Mouse (Mus musculus) heart, adult 2 months (tissue): ENCODE results near the gene Rae1. TPM values are rescaled to one million over a fixed set of nuclear protein-coding genes. Genes with fewer than 3 reads are reported as not detected.
A peak's percentile ranks its signal among the peaks of the same experiment; 100 is the strongest.

Source experiments
- DNase-seq, 2 experiments: peaks; one replicate each; pipeline ENCODE4 v3.0.0; 2021
- H3K27ac ChIP-seq: fragments of 200-600 bp; 2 replicates; pipeline ENCODE4 v1.8.1; 2022
- H3K27me3 ChIP-seq: fragments of 200-500 bp; 2 replicates; pipeline ENCODE4 v1.6.1; 2012; ENCODE audit warnings: mild to moderate bottlenecking, low read length, inconsistent platforms, mixed read lengths; ENCODE audit not compliant: control insufficient read depth, insufficient read depth
- H3K36me3 ChIP-seq: fragments of 200-500 bp; 2 replicates; pipeline ENCODE4 v1.6.1; 2012; ENCODE audit warnings: low read length, inconsistent platforms; ENCODE audit not compliant: control insufficient read depth, insufficient read depth
- H3K4me1 ChIP-seq: fragments of 200-500 bp; 2 replicates; pipeline ENCODE4 v1.6.1; 2011; ENCODE audit warnings: low read length; ENCODE audit not compliant: control insufficient read depth, insufficient read depth
- H3K4me3 ChIP-seq: fragments of 200-600 bp; 2 replicates; pipeline ENCODE4 v1.8.1; 2022
- H3K79me2 ChIP-seq: fragments of 200-500 bp; replicated peaks from 2 replicates; pipeline ENCODE4 v1.6.1; 2012; ENCODE audit warnings: mild to moderate bottlenecking, inconsistent platforms, low read length, moderate library complexity, mixed read lengths; ENCODE audit not compliant: control insufficient read depth, insufficient read depth
- H3K9ac ChIP-seq: fragments of 200-500 bp; 2 replicates; pipeline ENCODE4 v1.6.1; 2012; ENCODE audit warnings: low read depth, mild to moderate bottlenecking, control low read depth, inconsistent platforms, low read length, mixed read lengths
- CTCF ChIP-seq: fragments of 200-600 bp; IDR thresholded peaks from 2 replicates; pipeline ENCODE4 v1.8.1; 2022; ENCODE audit warnings: antibody characterized with exemption, mild to moderate bottlenecking, moderate library complexity
- EP300 ChIP-seq: fragments of 200-500 bp; IDR thresholded peaks from 2 replicates; pipeline ENCODE4 v1.6.1; 2011; ENCODE audit warnings: low read depth, low read length, control low read depth; ENCODE audit not compliant: insufficient read depth
- POLR2A ChIP-seq: fragments of 200-500 bp; IDR thresholded peaks from 2 replicates; pipeline ENCODE4 v1.6.1; 2011; ENCODE audit warnings: mild to moderate bottlenecking, low read depth, low read length, control low read depth; ENCODE audit not compliant: insufficient read depth
- WGBS: fragments of 180-500 bp; shearing (Covaris S2); methylation state at CpG from one replicate; pipeline ENCODE4 v1.1.7; 2018; 5-methylcytosine and 5-hydroxymethylcytosine counted together
- intact Hi-C: fragments of 180-260 bp; cut with DNase I; formaldehyde crosslinking; loops from one replicate; pipeline ENCODE4 v1.15.1; 2025
- polyA plus RNA-seq: library from polyadenylated mRNA; depleted of rRNA; stranded (reverse); fragments of >200 nt; gene quantifications from 2 replicates; pipeline ENCODE4 v1.2.3, GENCODE M21; 2012
- total RNA-seq, 2 experiments: library from RNA; stranded (reverse); gene quantifications; 2 replicates each; pipeline ENCODE4 v1.2.3; 2021

The Rae1 gene
- total and polyA plus RNA-seq, 3 experiments, result 22.8 to 27.8 (median 23.0) TPM

- 28% methylated on average over 7 of the region's 7 CpGs for WGBS
- Histone ChIP-seq H3K27me3 (no peaks in the 10 kb centered on the region), H3K4me3 (no peak overlapping the region), H3K27ac (no peak overlapping the region), H3K9ac (no peak overlapping the region), H3K36me3 (no peaks in the 10 kb centered on the region), H3K79me2 (no peaks in the 10 kb centered on the region), H3K4me1 (no peaks in the 10 kb centered on the region; the same call in 1 of the 2 replicates)
- TF ChIP-seq CTCF, result no peak
- no peak for TF ChIP-seq EP300
- TF ChIP-seq POLR2A, result no peak
- intact Hi-C loops, result no loop called here
- DNase-seq, result no peak
These were observed 25.9 kb upstream of the Rae1 start for GRCm38 (mm10) chr2:172973806-172974565.

- no peak for DNase-seq
- Histone ChIP-seq H3K79me2 (no peaks in the 10 kb centered on the region), H3K4me3 (no peak overlapping the region), H3K27me3 (no peaks in the 10 kb centered on the region), H3K9ac (no peak overlapping the region), H3K36me3 (no peaks in the 10 kb centered on the region), H3K27ac (no peak overlapping the region), H3K4me1 (no peaks in the 10 kb centered on the region; the same call in 1 of the 2 replicates)
- intact Hi-C loops, result no loop called here
- 56% methylated on average over 7 of the region's 7 CpGs for WGBS
- TF ChIP-seq POLR2A, result no peak
- no peak for TF ChIP-seq EP300
- no peak for TF ChIP-seq CTCF
These were observed 25.2 kb upstream of the Rae1 start for GRCm38 (mm10) chr2:172974701-172975100.

GRCm38 (mm10) chr2:172975159-172975558 is 24.8 kb upstream of the Rae1 start:
- no peak overlapping the region for H3K27ac ChIP-seq
- H3K9ac ChIP-seq, result no peak overlapping the region
- 61% methylated on average over 6 of the region's 6 CpGs for WGBS
- no peak overlapping the region for H3K4me3 ChIP-seq
- no peaks in the 10 kb centered on the region for H3K36me3 ChIP-seq
- DNase-seq, result peak in 1 of 2 experiments; percentile 35
- H3K79me2 ChIP-seq, result no peaks in the 10 kb centered on the region
- intact Hi-C loops, result no loop called here
- no peaks in the 10 kb centered on the region; the same call in 1 of the 2 replicates for H3K4me1 ChIP-seq
- TF ChIP-seq CTCF (no peak), EP300 (peak; percentile 76)
- H3K27me3 ChIP-seq, result no peaks in the 10 kb centered on the region

- WGBS, result 34% methylated on average over 7 of the region's 7 CpGs
- Histone ChIP-seq H3K4me1 (no peaks in the 10 kb centered on the region; the same call in 1 of the 2 replicates), H3K36me3 (no peaks in the 10 kb centered on the region), H3K79me2 (no peaks in the 10 kb centered on the region), H3K27me3 (no peaks in the 10 kb centered on the region), H3K9ac (no peak overlapping the region), H3K4me3 (no peak overlapping the region), H3K27ac (no peak overlapping the region)
- intact Hi-C loops, result no loop called here
- TF ChIP-seq CTCF (no peak), EP300 (no peak), POLR2A (no peak)
- no peak for DNase-seq
These were observed 23.2 kb upstream of the Rae1 start for GRCm38 (mm10) chr2:172976661-172977238.

GRCm38 (mm10) chr2:172977409-172978130 is 22.3 kb upstream of the Rae1 start, which contains the start of gene Spo11:
Spo11 (plus strand) TSS chr2:172977700.
- TF ChIP-seq EP300 (no peak), POLR2A (no peak)
- no peak within 1 kb of the TSS for H3K4me3 ChIP-seq
- H3K36me3 ChIP-seq, result no peaks in the 10 kb centered on the region
- no peaks in the 10 kb centered on the region for H3K79me2 ChIP-seq
- DNase-seq, result peak in 1 of 2 experiments; percentile 23
- WGBS, result 44% methylated on average over 14 of the region's 14 CpGs
- no peaks in the 10 kb centered on the region; the same call in 1 of the 2 replicates for H3K4me1 ChIP-seq
- intact Hi-C loops, result no loop called here
- no peak within 1 kb of the TSS for H3K9ac ChIP-seq
- H3K27me3 ChIP-seq, result no peaks in the 10 kb centered on the region
- no peak within 1 kb of the TSS for H3K27ac ChIP-seq
